Mouse (Mus musculus) lung, postnatal 0 days (tissue): ENCODE results near the gene Nr2f6.

Experiments
- CTCF ChIP-seq: IDR thresholded peaks from 2 replicates; pipeline ENCODE4 v1.5.1; 2016; ENCODE audit warnings: antibody characterized with exemption, mild to moderate bottlenecking
- EP300 ChIP-seq: IDR thresholded peaks from 2 replicates; pipeline ENCODE4 v1.6.1; 2016; ENCODE audit warnings: antibody characterized with exemption, mild to moderate bottlenecking, control low read depth

DNA sequence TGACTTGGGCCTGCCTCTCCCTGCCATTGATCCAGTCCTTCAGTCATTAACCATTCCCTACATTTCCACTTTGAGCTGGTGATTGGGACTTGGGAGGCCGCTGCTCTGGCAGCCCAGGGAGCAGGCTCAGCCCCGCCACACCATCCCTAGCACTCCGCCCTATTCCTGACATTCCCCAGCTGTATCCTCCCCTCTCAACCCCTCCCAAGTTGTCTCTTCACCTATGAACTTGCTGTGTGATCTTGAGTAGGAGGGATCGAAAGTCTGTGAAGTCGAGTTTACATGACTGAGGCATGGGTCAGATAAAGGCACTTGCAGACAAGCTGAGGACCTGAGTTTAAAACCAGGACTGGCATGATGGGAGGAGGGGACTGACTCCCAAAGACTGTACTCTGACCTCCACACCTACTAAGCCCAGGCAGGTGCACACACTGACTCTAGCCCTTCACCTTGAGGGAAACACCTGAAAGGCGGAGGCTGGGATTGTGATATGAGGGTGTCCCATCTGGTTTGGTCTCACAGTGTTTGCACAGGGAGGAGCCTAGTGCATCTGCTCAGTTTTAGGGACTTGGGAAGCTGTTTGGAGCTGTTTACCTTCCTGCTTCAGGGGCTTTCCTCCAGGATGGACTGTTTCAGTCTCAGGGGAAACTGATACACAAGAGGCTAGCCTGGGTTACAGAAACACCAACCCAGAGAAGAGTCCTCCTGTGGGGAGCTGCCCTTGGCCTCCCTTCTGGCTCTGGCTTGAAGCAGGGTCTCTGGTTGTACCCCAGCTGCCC is 21.5 kb upstream of the Nr2f6 start:
- TF ChIP-seq CTCF (no peak), EP300 (no peak)
